Mouse (Mus musculus) heart, adult 2 months (tissue): Measurements from ENCODE around the gene Msi2. TPM values are rescaled to one million over a fixed set of nuclear protein-coding genes. Genes with fewer than 3 reads are reported as not detected.

ENCODE experiments used
- DNase-seq, 2 experiments: peaks; one replicate each; pipeline ENCODE4 v3.0.0; 2021
- H3K27ac ChIP-seq: fragments of 200-600 bp; 2 replicates; pipeline ENCODE4 v1.8.1; 2022
- H3K27me3 ChIP-seq: fragments of 200-500 bp; 2 replicates; pipeline ENCODE4 v1.6.1; 2012; ENCODE audit warnings: mild to moderate bottlenecking, low read length, inconsistent platforms, mixed read lengths; ENCODE audit not compliant: control insufficient read depth, insufficient read depth
- H3K36me3 ChIP-seq: fragments of 200-500 bp; 2 replicates; pipeline ENCODE4 v1.6.1; 2012; ENCODE audit warnings: low read length, inconsistent platforms; ENCODE audit not compliant: control insufficient read depth, insufficient read depth
- H3K4me1 ChIP-seq: fragments of 200-500 bp; 2 replicates; pipeline ENCODE4 v1.6.1; 2011; ENCODE audit warnings: low read length; ENCODE audit not compliant: control insufficient read depth, insufficient read depth
- H3K4me3 ChIP-seq: fragments of 200-600 bp; 2 replicates; pipeline ENCODE4 v1.8.1; 2022
- H3K79me2 ChIP-seq: fragments of 200-500 bp; replicated peaks from 2 replicates; pipeline ENCODE4 v1.6.1; 2012; ENCODE audit warnings: mild to moderate bottlenecking, inconsistent platforms, low read length, moderate library complexity, mixed read lengths; ENCODE audit not compliant: control insufficient read depth, insufficient read depth
- H3K9ac ChIP-seq: fragments of 200-500 bp; 2 replicates; pipeline ENCODE4 v1.6.1; 2012; ENCODE audit warnings: low read depth, mild to moderate bottlenecking, control low read depth, inconsistent platforms, low read length, mixed read lengths
- CTCF ChIP-seq: fragments of 200-600 bp; IDR thresholded peaks from 2 replicates; pipeline ENCODE4 v1.8.1; 2022; ENCODE audit warnings: antibody characterized with exemption, mild to moderate bottlenecking, moderate library complexity
- EP300 ChIP-seq: fragments of 200-500 bp; IDR thresholded peaks from 2 replicates; pipeline ENCODE4 v1.6.1; 2011; ENCODE audit warnings: low read depth, low read length, control low read depth; ENCODE audit not compliant: insufficient read depth
- POLR2A ChIP-seq: fragments of 200-500 bp; IDR thresholded peaks from 2 replicates; pipeline ENCODE4 v1.6.1; 2011; ENCODE audit warnings: mild to moderate bottlenecking, low read depth, low read length, control low read depth; ENCODE audit not compliant: insufficient read depth
- WGBS: fragments of 180-500 bp; shearing (Covaris S2); methylation state at CpG from one replicate; pipeline ENCODE4 v1.1.7; 2018; 5-methylcytosine and 5-hydroxymethylcytosine counted together
- intact Hi-C: fragments of 180-260 bp; cut with DNase I; formaldehyde crosslinking; loops from one replicate; pipeline ENCODE4 v1.15.1; 2025
- polyA plus RNA-seq: library from polyadenylated mRNA; depleted of rRNA; stranded (reverse); fragments of >200 nt; gene quantifications from 2 replicates; pipeline ENCODE4 v1.2.3, GENCODE M21; 2012
- total RNA-seq, 2 experiments: library from RNA; stranded (reverse); gene quantifications; 2 replicates each; pipeline ENCODE4 v1.2.3; 2021

Gene Msi2
- total and polyA plus RNA-seq, 3 experiments: 42.5 to 208 (median 176) TPM

GRCm38 (mm10) chr11:88470599-88470998, 247.7 kb downstream of the Msi2 start:
- TF ChIP-seq EP300 (no peak), CTCF (no peak), POLR2A (no peak)
- H3K36me3 ChIP-seq: peaks cover 2% of the 10 kb centered on the region; the same call in 1 of the 2 replicates
- peaks cover 11% of the 10 kb centered on the region for H3K4me1 ChIP-seq

GRCm38 (mm10) chr11:88468996-88469395, 249.3 kb downstream of the Msi2 start:
- peaks cover 2% of the 10 kb centered on the region for H3K36me3 ChIP-seq
- no peak overlapping the region for H3K27ac ChIP-seq
- no peak for DNase-seq
- H3K79me2 ChIP-seq: no peaks in the 10 kb centered on the region
- peaks cover 8% of the 10 kb centered on the region for H3K4me1 ChIP-seq
- no peak overlapping the region for H3K9ac ChIP-seq
- intact Hi-C loops: no loop called here
- H3K27me3 ChIP-seq: no peaks in the 10 kb centered on the region
- no peak for TF ChIP-seq EP300
- no peak for TF ChIP-seq POLR2A
- no peak for TF ChIP-seq CTCF
- no peak overlapping the region for H3K4me3 ChIP-seq

More at GRCm38 (mm10) chr11:88470599-88470998, 247.7 kb downstream of the Msi2 start:
- intact Hi-C loops: no loop called here
- Histone ChIP-seq H3K79me2 (no peaks in the 10 kb centered on the region), H3K27ac (peak overlapping the region; percentile 24), H3K9ac (no peak overlapping the region), H3K4me3 (no peak overlapping the region), H3K27me3 (no peaks in the 10 kb centered on the region)
- DNase-seq: no peak

GRCm38 (mm10) chr11:88467498-88468245, 250.6 kb downstream of the Msi2 start:
- DNase-seq: peak; percentile 69 to 81
- Histone ChIP-seq H3K27ac (peak overlapping the region; percentile 75), H3K4me3 (no peak overlapping the region), H3K27me3 (no peaks in the 10 kb centered on the region), H3K79me2 (no peaks in the 10 kb centered on the region), H3K36me3 (peaks cover 2% of the 10 kb centered on the region), H3K4me1 (peaks cover 8% of the 10 kb centered on the region), H3K9ac (no peak overlapping the region)
- TF ChIP-seq CTCF (no peak), EP300 (0 out of 2 replicates have a peak, but pooled peaks have one; percentile 23), POLR2A (no peak)
- 20% methylated on average over 18 of the region's 18 CpGs for WGBS
- intact Hi-C loops: no loop called here

GRCm38 (mm10) chr11:88463951-88464350, 254.4 kb downstream of the Msi2 start:
- TF ChIP-seq POLR2A: no peak
- no peak for TF ChIP-seq CTCF
- TF ChIP-seq EP300: no peak
- Histone ChIP-seq H3K4me3 (no peak overlapping the region), H3K27ac (no peak overlapping the region), H3K9ac (no peak overlapping the region), H3K4me1 (peaks cover 10% of the 10 kb centered on the region), H3K27me3 (no peaks in the 10 kb centered on the region), H3K36me3 (no peaks in the 10 kb centered on the region; the same call in 1 of the 2 replicates), H3K79me2 (no peaks in the 10 kb centered on the region)
- intact Hi-C loops: no loop called here
- WGBS: 62% methylated on average over 6 of the region's 6 CpGs
- DNase-seq: no peak

GRCm38 (mm10) chr11:88462789-88463188, 255.5 kb downstream of the Msi2 start:
- WGBS: 92% methylated on average over 8 of the region's 8 CpGs
- Histone ChIP-seq H3K27ac (no peak overlapping the region), H3K36me3 (no peaks in the 10 kb centered on the region; the same call in 1 of the 2 replicates), H3K27me3 (no peaks in the 10 kb centered on the region), H3K79me2 (no peaks in the 10 kb centered on the region), H3K4me1 (peaks cover 6% of the 10 kb centered on the region; the same call in 1 of the 2 replicates), H3K9ac (no peak overlapping the region), H3K4me3 (no peak overlapping the region)
- no peak for DNase-seq
- intact Hi-C loops: no loop called here
- TF ChIP-seq CTCF (no peak), EP300 (no peak), POLR2A (no peak)

- no peaks in the 10 kb centered on the region for H3K79me2 ChIP-seq
- H3K36me3 ChIP-seq: no peaks in the 10 kb centered on the region; the same call in 1 of the 2 replicates
- intact Hi-C loops: no loop called here
- TF ChIP-seq EP300: no peak
- TF ChIP-seq CTCF: no peak
- no peak for TF ChIP-seq POLR2A
- no peaks in the 10 kb centered on the region for H3K27me3 ChIP-seq
- no peak for DNase-seq
- WGBS: 78% methylated on average over 4 of the region's 4 CpGs
- no peak overlapping the region for H3K4me3 ChIP-seq
- peaks cover 5% of the 10 kb centered on the region; the same call in 1 of the 2 replicates for H3K4me1 ChIP-seq
- no peak overlapping the region for H3K9ac ChIP-seq
- H3K27ac ChIP-seq: no peak overlapping the region
Measured at GRCm38 (mm10) chr11:88461601-88462000, 256.7 kb downstream of the Msi2 start.
